Mouse (Mus musculus): ENCODE measurements at regions not wholly inside any gene's neighbourhood (a gene's known extent, or its start where the extent isn't known, plus 50 kb on each side); places are given as distances from the start of the nearest gene placed in this dataset.

- TF ChIP-seq CTCF (IDR thresholded peaks at IDR 0.05; ENCODE audit: low read depth, low read length) = no peak
- no peak for TF ChIP-seq POLR2AphosphoS5 (IDR thresholded peaks at IDR 0.05; ENCODE audit: insufficient replicate concordance, low read depth, low read length)
Measured at GRCm38 (mm10) chr9:46633952-46634351, 314.2 kb upstream of the 4931429L15Rik start.
